Mouse (Mus musculus): ENCODE results near the gene Ugt1a9. TPM values are rescaled to one million over a fixed set of nuclear protein-coding genes. Genes with fewer than 3 reads are reported as not detected.

Ugt1a9 gene
- polyA plus RNA-seq, 1 experiment from 2014 or later: not detected

DNA sequence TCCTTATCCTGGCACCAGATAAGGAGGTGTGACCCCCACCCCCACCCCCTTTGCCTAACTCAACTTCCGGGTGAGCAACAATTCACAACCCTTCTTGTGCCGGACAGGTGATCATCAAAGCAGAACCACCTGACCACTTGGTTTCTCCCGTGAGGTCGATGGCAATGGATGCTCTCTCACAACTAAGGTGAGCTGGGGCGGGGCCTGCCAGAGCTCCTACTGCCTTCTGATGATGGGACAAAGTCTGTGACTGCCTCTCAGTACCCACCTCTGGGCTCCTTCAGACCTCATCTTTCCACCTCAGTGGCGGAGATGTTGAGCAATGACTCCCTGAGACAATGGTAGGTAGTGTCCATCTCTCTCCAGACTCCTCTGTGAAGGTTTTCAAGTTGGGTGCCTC, 175.3 kb downstream of the Ugt1a9 start:
- Histone ChIP-seq H3K9ac (no peak overlapping the region), H3K27ac (no peak overlapping the region), H3K4me1 (replicated peaks) (no peaks in the 10 kb centered on the region), H3K4me2 (no peak overlapping the region), H3K9me3 (replicated peaks) (peaks cover 55% of the 10 kb centered on the region), H3K27me3 (no peaks in the 10 kb centered on the region), H3K4me3 (no peak overlapping the region), H3K36me3 (no peaks in the 10 kb centered on the region)
- 71% methylated on average over 6 of the region's 6 CpGs for WGBS
- ATAC-seq (replicated peaks; ENCODE audit: insufficient number of reproducible peaks, insufficient read depth, low FRiP score, low read depth): no peak

GRCm38 (mm10) chr1:88246386-88246785, 175.8 kb downstream of the Ugt1a9 start:
- Histone ChIP-seq H3K27me3 (no peaks in the 10 kb centered on the region), H3K36me3 (no peaks in the 10 kb centered on the region), H3K9me3 (replicated peaks) (peaks cover 58% of the 10 kb centered on the region), H3K4me3 (no peak overlapping the region), H3K9ac (no peak overlapping the region), H3K4me2 (no peak overlapping the region), H3K27ac (no peak overlapping the region), H3K4me1 (replicated peaks) (no peaks in the 10 kb centered on the region)
- WGBS: 41% methylated on average over 6 of the region's 6 CpGs
- no peak for ATAC-seq (replicated peaks; ENCODE audit: insufficient number of reproducible peaks, insufficient read depth, low FRiP score, low read depth)

GRCm38 (mm10) chr1:88247660-88248059, 177.1 kb downstream of the Ugt1a9 start:
- no peak for ATAC-seq (replicated peaks; ENCODE audit: insufficient number of reproducible peaks, insufficient read depth, low FRiP score, low read depth)
- H3K9me3 ChIP-seq (replicated peaks): peaks cover 55% of the 10 kb centered on the region
- no peak overlapping the region for H3K4me2 ChIP-seq
- H3K9ac ChIP-seq: no peak overlapping the region
- no peak overlapping the region for H3K4me3 ChIP-seq
- WGBS: 49% methylated on average over 2 of the region's 2 CpGs
- no peaks in the 10 kb centered on the region for H3K36me3 ChIP-seq
- no peak overlapping the region for H3K27ac ChIP-seq
- H3K4me1 ChIP-seq (replicated peaks): no peaks in the 10 kb centered on the region
- H3K27me3 ChIP-seq: no peaks in the 10 kb centered on the region

- no peaks in the 10 kb centered on the region for H3K27me3 ChIP-seq
- H3K27ac ChIP-seq: no peak overlapping the region
- H3K4me1 ChIP-seq (replicated peaks): no peaks in the 10 kb centered on the region
- peaks cover 48% of the 10 kb centered on the region for H3K9me3 ChIP-seq (replicated peaks)
- no peak overlapping the region for H3K9ac ChIP-seq
- H3K4me2 ChIP-seq: no peak overlapping the region
- no peak for ATAC-seq (replicated peaks; ENCODE audit: insufficient number of reproducible peaks, insufficient read depth, low FRiP score, low read depth)
- H3K4me3 ChIP-seq: no peak overlapping the region
- no peaks in the 10 kb centered on the region for H3K36me3 ChIP-seq
- 56% methylated on average over 4 of the region's 4 CpGs for WGBS
Observed at GRCm38 (mm10) chr1:88248658-88249057, 178.1 kb downstream of the Ugt1a9 start.

- WGBS: 72% methylated on average over 7 of the region's 7 CpGs
- peaks cover 42% of the 10 kb centered on the region for H3K9me3 ChIP-seq (replicated peaks)
- no peaks in the 10 kb centered on the region for H3K27me3 ChIP-seq
- no peaks in the 10 kb centered on the region for H3K4me1 ChIP-seq (replicated peaks)
- no peaks in the 10 kb centered on the region for H3K36me3 ChIP-seq
- no peak overlapping the region for H3K4me2 ChIP-seq
- H3K27ac ChIP-seq: no peak overlapping the region
- no peak overlapping the region for H3K4me3 ChIP-seq
- H3K9ac ChIP-seq: no peak overlapping the region
- ATAC-seq (replicated peaks; ENCODE audit: insufficient number of reproducible peaks, insufficient read depth, low FRiP score, low read depth): peak; percentile 0; the same call in 1 of the 2 replicates
Observed at GRCm38 (mm10) chr1:88249596-88249995, 179.0 kb downstream of the Ugt1a9 start.

GRCm38 (mm10) chr1:88250023-88250422, 179.4 kb downstream of the Ugt1a9 start:
- Histone ChIP-seq H3K27me3 (no peaks in the 10 kb centered on the region), H3K9ac (no peak overlapping the region), H3K4me3 (no peak overlapping the region), H3K9me3 (replicated peaks) (peaks cover 38% of the 10 kb centered on the region), H3K4me1 (replicated peaks) (no peaks in the 10 kb centered on the region), H3K36me3 (no peaks in the 10 kb centered on the region), H3K4me2 (no peak overlapping the region), H3K27ac (no peak overlapping the region)
- 73% methylated on average over 5 of the region's 5 CpGs for WGBS
- ATAC-seq (replicated peaks; ENCODE audit: insufficient number of reproducible peaks, insufficient read depth, low FRiP score, low read depth): no peak

DNA sequence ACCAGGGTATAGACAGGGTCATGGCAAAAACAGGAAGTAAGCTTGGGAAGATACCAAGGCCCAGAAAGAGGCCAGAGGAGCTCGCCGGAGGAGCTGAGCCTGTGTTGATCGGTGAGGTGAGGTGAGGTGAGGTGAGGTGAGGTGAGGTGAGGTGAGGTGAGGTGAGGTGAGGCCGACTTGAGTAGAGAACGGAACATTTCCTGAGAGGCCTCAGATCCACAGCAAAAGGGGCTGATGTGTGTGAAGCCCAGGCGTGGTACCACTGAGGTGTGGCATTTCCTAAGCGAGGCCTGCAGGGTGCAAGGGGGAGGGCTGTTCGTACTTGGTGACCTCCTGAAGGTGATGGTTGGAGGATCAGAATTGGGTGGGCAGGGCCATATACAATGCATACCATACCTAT, 182.5 kb downstream of the Ugt1a9 start:
- no peak for ATAC-seq (replicated peaks; ENCODE audit: insufficient number of reproducible peaks, insufficient read depth, low FRiP score, low read depth)
- H3K27me3 ChIP-seq: no peaks in the 10 kb centered on the region
- H3K9me3 ChIP-seq (replicated peaks): peaks cover 33% of the 10 kb centered on the region
- no peak overlapping the region for H3K27ac ChIP-seq
- no peak overlapping the region for H3K4me2 ChIP-seq
- 66% methylated on average over 8 of the region's 8 CpGs for WGBS
- no peaks in the 10 kb centered on the region for H3K4me1 ChIP-seq (replicated peaks)
- no peak overlapping the region for H3K9ac ChIP-seq
- no peaks in the 10 kb centered on the region for H3K36me3 ChIP-seq
- no peak overlapping the region for H3K4me3 ChIP-seq

- Histone ChIP-seq H3K4me1 (replicated peaks) (no peaks in the 10 kb centered on the region), H3K4me3 (no peak overlapping the region), H3K4me2 (no peak overlapping the region), H3K27me3 (no peaks in the 10 kb centered on the region), H3K9ac (no peak overlapping the region), H3K9me3 (replicated peaks) (peaks cover 33% of the 10 kb centered on the region), H3K36me3 (no peaks in the 10 kb centered on the region), H3K27ac (no peak overlapping the region)
- ATAC-seq (replicated peaks; ENCODE audit: insufficient number of reproducible peaks, insufficient read depth, low FRiP score, low read depth): no peak
- 64% methylated on average over 6 of the region's 6 CpGs for WGBS
Observed at GRCm38 (mm10) chr1:88253540-88253939, 182.9 kb downstream of the Ugt1a9 start.

DNA sequence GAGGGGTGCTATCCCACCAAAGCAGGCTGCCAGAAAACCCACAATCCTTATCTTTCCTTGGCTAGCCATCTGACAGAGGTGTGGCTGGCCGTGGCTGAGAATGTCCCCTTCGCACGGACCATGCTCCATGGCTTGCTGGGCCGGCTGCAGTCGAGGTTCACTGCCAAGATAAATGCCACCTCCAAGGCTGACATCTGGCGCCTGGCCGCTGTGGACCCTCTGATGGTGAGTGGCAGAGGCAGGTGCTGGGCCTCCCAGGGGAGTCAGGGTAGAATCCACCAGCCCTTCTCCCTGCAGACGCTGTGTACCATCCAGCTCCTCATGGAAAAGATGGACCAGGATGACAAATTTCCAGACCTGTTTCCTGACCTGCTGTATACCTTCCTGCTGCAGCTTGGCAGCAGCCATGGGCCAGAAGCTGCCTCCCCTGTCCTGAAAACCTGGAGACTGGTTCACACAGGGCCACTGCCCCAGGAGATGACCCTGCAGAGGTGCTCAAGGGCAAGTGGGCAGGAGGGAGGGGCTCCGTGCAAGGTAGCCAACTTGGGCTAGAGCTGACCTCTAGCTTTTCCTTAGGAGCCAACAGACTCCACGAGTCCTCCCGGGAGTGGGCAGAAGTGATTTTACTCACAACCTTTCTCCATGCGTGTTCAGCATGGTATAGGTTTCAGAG, 184.3 kb downstream of the Ugt1a9 start:
- H3K9ac ChIP-seq: no peak overlapping the region
- peaks cover 10% of the 10 kb centered on the region for H3K4me1 ChIP-seq (replicated peaks)
- no peak overlapping the region for H3K4me3 ChIP-seq
- H3K27me3 ChIP-seq: no peaks in the 10 kb centered on the region
- H3K9me3 ChIP-seq (replicated peaks): peaks cover 22% of the 10 kb centered on the region
- H3K36me3 ChIP-seq: no peaks in the 10 kb centered on the region
- H3K27ac ChIP-seq: no peak overlapping the region
- no peak overlapping the region for H3K4me2 ChIP-seq
- WGBS: 80% methylated on average over 12 of the region's 12 CpGs
- no peak for ATAC-seq (replicated peaks; ENCODE audit: insufficient number of reproducible peaks, insufficient read depth, low FRiP score, low read depth)

GRCm38 (mm10) chr1:88255466-88255857, 184.9 kb downstream of the Ugt1a9 start:
- H3K4me2 ChIP-seq: no peak overlapping the region
- H3K4me1 ChIP-seq (replicated peaks): peaks cover 14% of the 10 kb centered on the region
- no peak overlapping the region for H3K27ac ChIP-seq
- WGBS: 55% methylated on average over 2 of the region's 2 CpGs
- no peaks in the 10 kb centered on the region for H3K36me3 ChIP-seq
- no peaks in the 10 kb centered on the region for H3K27me3 ChIP-seq
- no peak overlapping the region for H3K9ac ChIP-seq
- peaks cover 16% of the 10 kb centered on the region for H3K9me3 ChIP-seq (replicated peaks)
- H3K4me3 ChIP-seq: no peak overlapping the region
- ATAC-seq (replicated peaks; ENCODE audit: insufficient number of reproducible peaks, insufficient read depth, low FRiP score, low read depth): 0 out of 2 replicates have a peak, but pooled peaks have one; percentile 3

DNA sequence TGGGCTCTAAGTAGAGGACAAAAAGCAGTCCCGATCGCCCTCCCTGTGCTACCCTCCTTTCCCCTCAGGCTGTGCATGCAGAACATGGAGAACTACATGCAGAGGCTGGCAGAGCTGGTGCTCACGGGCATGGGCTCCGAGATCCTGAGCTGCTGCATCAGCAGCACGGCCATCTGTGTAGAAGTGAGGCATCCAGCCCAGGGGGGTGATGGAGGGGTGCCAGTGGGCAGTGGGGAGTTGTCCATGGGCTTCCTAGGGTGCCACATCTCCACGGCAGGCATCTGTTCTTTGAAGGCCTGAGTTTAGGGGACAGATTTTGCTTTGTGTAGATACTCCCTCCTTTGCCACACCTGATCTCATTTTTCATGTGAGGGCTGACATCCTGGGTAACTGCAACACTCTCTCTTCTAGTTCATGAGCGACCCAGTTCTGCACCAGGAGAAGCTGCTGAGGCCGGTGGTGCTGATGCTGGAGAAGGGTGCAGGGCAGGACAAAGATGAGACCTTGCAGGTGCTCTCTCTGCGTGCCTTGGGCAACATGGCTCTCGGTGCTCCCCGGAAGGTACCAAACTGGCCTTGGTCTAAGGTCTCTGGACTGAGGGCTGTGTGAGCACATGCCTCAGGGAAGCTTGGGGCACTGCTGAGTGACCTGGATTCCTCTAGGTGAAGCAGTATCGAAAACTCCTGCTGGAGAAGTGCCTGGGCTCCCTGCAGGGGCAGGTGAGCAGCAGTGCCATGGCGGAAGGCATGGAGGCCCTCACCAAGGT, 185.6 kb downstream of the Ugt1a9 start:
- 74% methylated on average over 13 of the region's 13 CpGs for WGBS
- Histone ChIP-seq H3K27ac (no peak overlapping the region), H3K4me1 (replicated peaks) (peaks cover 14% of the 10 kb centered on the region), H3K36me3 (0 out of 2 replicates have a peak, but pooled peaks cover 7% of the 10 kb centered on the region), H3K9ac (no peak overlapping the region), H3K27me3 (no peaks in the 10 kb centered on the region), H3K4me2 (no peak overlapping the region), H3K9me3 (replicated peaks) (peaks cover 9% of the 10 kb centered on the region; the same call in 1 of the 2 replicates), H3K4me3 (no peak overlapping the region)
- ATAC-seq (replicated peaks; ENCODE audit: insufficient number of reproducible peaks, insufficient read depth, low FRiP score, low read depth): no peak; the same call in 1 of the 2 replicates

All from heart, embryonic 15.5 days (tissue).